Mouse (Mus musculus) heart, adult 2 months (tissue): ENCODE measurements around the gene Inip. TPM values are rescaled to one million over a fixed set of nuclear protein-coding genes. Genes with fewer than 3 reads are reported as not detected.

Source experiments
- DNase-seq, 2 experiments: peaks; one replicate each; pipeline ENCODE4 v3.0.0; 2021
- H3K27ac ChIP-seq: fragments of 200-600 bp; 2 replicates; pipeline ENCODE4 v1.8.1; 2022
- H3K27me3 ChIP-seq: fragments of 200-500 bp; 2 replicates; pipeline ENCODE4 v1.6.1; 2012; ENCODE audit warnings: mild to moderate bottlenecking, low read length, inconsistent platforms, mixed read lengths; ENCODE audit not compliant: control insufficient read depth, insufficient read depth
- H3K36me3 ChIP-seq: fragments of 200-500 bp; 2 replicates; pipeline ENCODE4 v1.6.1; 2012; ENCODE audit warnings: low read length, inconsistent platforms; ENCODE audit not compliant: control insufficient read depth, insufficient read depth
- H3K4me1 ChIP-seq: fragments of 200-500 bp; 2 replicates; pipeline ENCODE4 v1.6.1; 2011; ENCODE audit warnings: low read length; ENCODE audit not compliant: control insufficient read depth, insufficient read depth
- H3K4me3 ChIP-seq: fragments of 200-600 bp; 2 replicates; pipeline ENCODE4 v1.8.1; 2022
- H3K79me2 ChIP-seq: fragments of 200-500 bp; replicated peaks from 2 replicates; pipeline ENCODE4 v1.6.1; 2012; ENCODE audit warnings: mild to moderate bottlenecking, inconsistent platforms, low read length, moderate library complexity, mixed read lengths; ENCODE audit not compliant: control insufficient read depth, insufficient read depth
- H3K9ac ChIP-seq: fragments of 200-500 bp; 2 replicates; pipeline ENCODE4 v1.6.1; 2012; ENCODE audit warnings: low read depth, mild to moderate bottlenecking, control low read depth, inconsistent platforms, low read length, mixed read lengths
- CTCF ChIP-seq: fragments of 200-600 bp; IDR thresholded peaks from 2 replicates; pipeline ENCODE4 v1.8.1; 2022; ENCODE audit warnings: antibody characterized with exemption, mild to moderate bottlenecking, moderate library complexity
- EP300 ChIP-seq: fragments of 200-500 bp; IDR thresholded peaks from 2 replicates; pipeline ENCODE4 v1.6.1; 2011; ENCODE audit warnings: low read depth, low read length, control low read depth; ENCODE audit not compliant: insufficient read depth
- POLR2A ChIP-seq: fragments of 200-500 bp; IDR thresholded peaks from 2 replicates; pipeline ENCODE4 v1.6.1; 2011; ENCODE audit warnings: mild to moderate bottlenecking, low read depth, low read length, control low read depth; ENCODE audit not compliant: insufficient read depth
- WGBS: fragments of 180-500 bp; shearing (Covaris S2); methylation state at CpG from one replicate; pipeline ENCODE4 v1.1.7; 2018; 5-methylcytosine and 5-hydroxymethylcytosine counted together
- intact Hi-C: fragments of 180-260 bp; cut with DNase I; formaldehyde crosslinking; loops from one replicate; pipeline ENCODE4 v1.15.1; 2025
- polyA plus RNA-seq: library from polyadenylated mRNA; depleted of rRNA; stranded (reverse); fragments of >200 nt; gene quantifications from 2 replicates; pipeline ENCODE4 v1.2.3, GENCODE M21; 2012
- total RNA-seq, 2 experiments: library from RNA; stranded (reverse); gene quantifications; 2 replicates each; pipeline ENCODE4 v1.2.3; 2021

The Inip gene
- total and polyA plus RNA-seq, 3 experiments = 6.2 to 9.8 (median 9.7) TPM

DNA sequence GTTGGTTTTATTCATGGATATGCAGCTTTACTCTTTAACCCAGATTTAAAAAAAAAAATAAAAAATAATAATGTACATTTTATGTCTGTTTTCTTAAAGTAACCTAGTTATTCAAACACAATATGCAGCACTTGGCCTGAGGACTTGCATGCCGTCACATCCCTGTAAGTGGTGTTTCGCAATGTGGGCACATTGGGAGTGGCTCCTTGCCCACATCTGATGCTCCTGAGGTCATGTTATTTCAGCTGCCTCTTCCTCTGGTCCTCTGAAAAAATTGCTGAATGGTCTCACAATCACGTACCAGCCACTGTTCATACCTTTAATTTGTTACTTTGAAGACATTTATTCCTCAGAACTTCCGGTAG lies 40.0 kb downstream of the Inip start:
- WGBS = 48% methylated on average over 4 of the region's 4 CpGs
- Histone ChIP-seq H3K4me3 (no peak overlapping the region), H3K4me1 (peaks cover 9% of the 10 kb centered on the region), H3K9ac (no peak overlapping the region), H3K79me2 (no peaks in the 10 kb centered on the region), H3K27me3 (no peaks in the 10 kb centered on the region), H3K36me3 (no peaks in the 10 kb centered on the region), H3K27ac (no peak overlapping the region)
- intact Hi-C loops = loop anchor here (5.0 kb wide), 1 partner anchor 144 kb away; no protein-coding TSS in a partner anchor
- 0 out of 2 replicates have a peak, but pooled peaks have one; percentile 14 for TF ChIP-seq EP300
- TF ChIP-seq CTCF = no peak; the same call in 1 of the 2 replicates
- peak; percentile 53 to 70 for DNase-seq

DNA sequence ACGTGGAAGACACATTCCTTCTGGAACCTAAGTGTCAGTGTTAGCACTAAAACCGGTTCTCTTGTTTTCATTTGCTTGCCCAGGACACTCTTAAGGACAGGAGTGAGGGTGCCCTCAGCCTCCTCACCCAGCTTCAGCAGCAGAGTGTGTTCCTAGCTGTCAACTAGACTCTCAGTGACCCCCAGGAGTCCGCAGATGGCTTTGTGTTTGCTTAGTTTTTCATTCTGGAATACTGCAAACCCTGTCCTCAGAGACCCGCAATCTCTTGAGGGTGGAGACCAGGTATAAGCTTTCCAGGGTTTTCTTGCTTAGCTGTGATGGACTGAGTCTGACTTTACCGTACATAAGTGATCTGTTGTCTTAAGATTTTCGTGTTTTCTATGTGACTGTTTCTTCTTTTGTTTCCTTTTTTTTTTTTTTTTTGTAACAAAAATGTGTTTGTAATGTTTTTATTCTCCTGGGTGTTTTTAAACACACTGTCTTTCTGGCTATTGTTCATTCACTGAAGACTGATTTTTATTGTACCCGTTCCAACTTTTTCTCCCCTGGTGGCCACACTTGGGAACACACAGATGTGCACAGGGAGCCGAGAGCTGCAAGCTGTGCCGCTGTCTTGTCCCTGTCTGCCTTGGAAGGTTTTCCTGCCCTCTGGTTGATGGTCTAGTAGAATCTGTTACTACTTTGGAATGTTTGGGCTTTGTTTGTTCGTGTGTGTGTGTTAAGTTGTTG lies 40.6 kb downstream of the Inip start:
- peak; percentile 27 to 63 for DNase-seq
- no peak overlapping the region for H3K9ac ChIP-seq
- no peak overlapping the region for H3K4me3 ChIP-seq
- TF ChIP-seq CTCF (peak; percentile 85), EP300 (no peak)
- peaks cover 9% of the 10 kb centered on the region for H3K4me1 ChIP-seq
- H3K27ac ChIP-seq = peak overlapping the region; percentile 29; the same call in 1 of the 2 replicates
- no peaks in the 10 kb centered on the region for H3K36me3 ChIP-seq
- WGBS = 34% methylated on average over 10 of the region's 10 CpGs
- H3K79me2 ChIP-seq = no peaks in the 10 kb centered on the region
- H3K27me3 ChIP-seq = no peaks in the 10 kb centered on the region
- intact Hi-C loops = loop anchor here (5.0 kb wide), 1 partner anchor 143 kb away; no protein-coding TSS in a partner anchor

DNA sequence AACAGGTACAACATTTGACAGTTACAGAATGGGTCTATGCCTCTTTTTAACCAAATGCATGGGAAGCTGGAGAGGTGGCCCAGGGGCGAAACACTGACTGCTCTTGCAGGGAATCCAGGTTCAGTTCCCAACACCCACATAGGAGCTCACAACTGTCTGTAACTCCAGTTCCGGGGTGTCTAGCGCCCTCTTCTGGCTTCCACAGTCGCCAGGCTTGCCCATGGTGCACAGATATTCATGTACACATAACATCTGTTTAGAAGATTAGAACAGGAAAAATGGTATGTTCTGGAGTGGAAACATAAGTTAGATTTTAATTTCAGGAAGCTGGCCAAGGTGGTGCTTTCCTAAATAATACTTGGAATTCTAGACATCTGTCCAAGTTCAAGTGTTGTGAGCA lies 41.4 kb downstream of the Inip start:
- 71% methylated on average over 4 of the region's 4 CpGs for WGBS
- Histone ChIP-seq H3K79me2 (no peaks in the 10 kb centered on the region), H3K36me3 (no peaks in the 10 kb centered on the region), H3K9ac (no peak overlapping the region), H3K4me3 (no peak overlapping the region), H3K27ac (no peak overlapping the region), H3K27me3 (no peaks in the 10 kb centered on the region), H3K4me1 (peaks cover 9% of the 10 kb centered on the region)
- intact Hi-C loops = loop anchor here (5.0 kb wide), 1 partner anchor 143 kb away; no protein-coding TSS in a partner anchor
- TF ChIP-seq CTCF = 0 out of 2 replicates have a peak, but pooled peaks have one; percentile 19
- TF ChIP-seq POLR2A = no peak
- DNase-seq = no peak

DNA sequence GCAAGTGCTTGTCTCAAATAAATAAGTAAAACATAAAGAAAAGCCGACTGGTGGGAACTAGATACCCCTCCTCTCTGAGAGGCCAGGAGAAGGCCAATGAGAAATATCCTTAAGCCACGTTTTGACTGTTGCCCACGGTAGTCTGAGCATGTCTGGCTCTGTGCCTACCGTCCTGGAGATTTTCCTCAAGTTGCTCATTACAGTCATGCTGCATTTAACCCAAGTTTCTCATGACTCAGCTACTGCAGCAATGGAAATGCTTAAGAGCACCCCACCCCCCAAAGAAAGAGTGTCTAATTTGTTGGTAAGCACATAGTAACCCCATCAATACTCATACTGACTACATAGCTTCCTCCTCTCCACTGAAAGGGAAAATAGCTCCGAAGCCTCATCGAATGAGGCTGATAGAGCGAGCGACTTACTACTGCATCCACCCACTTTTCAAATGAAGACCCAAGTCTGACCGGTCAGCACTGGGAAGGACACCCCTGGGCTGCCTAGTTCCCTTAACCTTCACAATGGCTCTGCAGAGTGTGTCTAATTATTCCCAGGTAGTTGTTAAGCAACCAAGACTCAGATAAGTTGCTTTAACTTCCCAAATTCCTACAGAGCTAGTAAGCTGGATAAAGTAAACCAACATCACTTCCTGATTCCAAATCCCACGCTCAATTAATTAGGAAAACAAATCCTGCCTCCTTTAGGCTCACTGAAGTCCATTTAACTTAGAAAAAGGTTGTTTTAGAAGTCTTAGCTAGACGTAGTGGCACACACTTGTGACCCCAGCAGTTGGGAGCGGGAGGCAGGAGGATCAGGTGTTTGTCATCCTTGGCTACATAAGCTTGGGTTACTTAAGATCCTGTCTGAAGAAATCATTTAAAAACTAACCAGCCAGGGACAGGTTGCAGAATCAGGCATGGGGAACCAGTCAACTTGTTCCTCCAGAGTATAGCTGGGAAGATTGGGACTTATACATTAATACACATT lies 43.6 kb downstream of the Inip start:
- intact Hi-C loops = no loop called here
- 82% methylated on average over 12 of the region's 12 CpGs for WGBS
- Histone ChIP-seq H3K36me3 (no peaks in the 10 kb centered on the region), H3K79me2 (no peaks in the 10 kb centered on the region), H3K4me3 (no peak overlapping the region), H3K27ac (no peak overlapping the region), H3K9ac (no peak overlapping the region), H3K27me3 (no peaks in the 10 kb centered on the region), H3K4me1 (peaks cover 5% of the 10 kb centered on the region)
- TF ChIP-seq POLR2A (no peak), EP300 (no peak)
- DNase-seq = no peak

DNA sequence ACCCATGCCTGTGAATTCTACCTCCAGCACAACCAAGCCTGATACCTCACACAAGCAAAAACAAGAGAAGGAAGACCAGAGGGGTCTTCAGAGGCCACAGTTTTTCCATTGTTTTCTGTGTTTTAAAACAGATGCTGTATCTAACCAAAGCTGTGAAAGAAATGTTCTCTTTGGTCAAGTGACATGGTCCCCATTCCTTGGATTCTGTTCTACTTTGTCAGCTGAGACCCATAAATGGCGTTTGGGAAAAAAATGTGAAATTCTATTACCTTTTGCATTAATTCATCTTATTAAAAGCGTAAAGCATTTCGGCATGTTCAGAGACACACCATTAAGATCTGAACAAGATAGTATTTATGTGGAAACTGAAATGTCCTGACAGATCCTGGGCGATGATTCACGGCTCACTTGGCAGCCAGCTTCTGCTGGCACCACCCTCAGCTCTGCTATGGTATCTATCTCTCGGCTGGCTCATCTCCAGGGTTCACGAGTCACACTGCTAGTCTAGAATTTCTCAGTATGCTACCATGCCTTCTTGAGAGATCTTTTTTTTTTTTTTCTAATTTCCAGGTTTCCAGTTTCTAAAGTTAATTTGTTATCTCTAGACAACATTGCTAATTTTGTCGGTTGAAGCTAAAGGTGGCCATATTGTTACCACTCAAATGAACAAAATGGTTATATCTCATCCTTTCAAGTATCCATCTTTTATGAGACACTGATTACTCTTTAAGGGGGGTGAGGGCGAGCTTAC lies 44.9 kb downstream of the Inip start:
- TF ChIP-seq CTCF (no peak), POLR2A (no peak), EP300 (no peak)
- 0 out of 2 replicates have a peak overlapping the region, but pooled peaks have one; percentile 17 for H3K27ac ChIP-seq
- H3K4me1 ChIP-seq = peaks cover 5% of the 10 kb centered on the region
- DNase-seq = peak; percentile 51 to 76
- intact Hi-C loops = no loop called here
- WGBS = 49% methylated on average over 9 of the region's 9 CpGs
- no peaks in the 10 kb centered on the region for H3K27me3 ChIP-seq
- H3K79me2 ChIP-seq = no peaks in the 10 kb centered on the region
- no peaks in the 10 kb centered on the region for H3K36me3 ChIP-seq
- no peak overlapping the region for H3K9ac ChIP-seq
- no peak overlapping the region for H3K4me3 ChIP-seq
